Mouse (Mus musculus) hindbrain, postnatal 0 days (tissue): ENCODE measurements at regions not wholly inside any gene's neighbourhood (a gene's known extent, or its start where the extent isn't known, plus 50 kb on each side); places are given as distances from the start of the nearest gene placed in this dataset.

Experiments used
- ATAC-seq: fragments of 200-750 bp; cut with Nextera tagmentation; 2 replicates; pipeline ENCODE4 v1.8.0; 2017; ENCODE audit warnings: mild to moderate bottlenecking, moderate TSS enrichment, moderate library complexity
- DNase-seq: peaks from one replicate; pipeline ENCODE4 v3.0.0-alpha.2; 2015; ENCODE audit warnings: low spot score
- H3K27ac ChIP-seq: fragments of 300-500 bp; sonication (generic); 2 replicates; pipeline ENCODE4 v1.5.1; 2014; ENCODE audit warnings: mild to moderate bottlenecking
- H3K27me3 ChIP-seq: fragments of 300-500 bp; sonication (generic); 2 replicates; pipeline ENCODE4 v1.6.1; 2014; ENCODE audit warnings: low read length, mixed read lengths; ENCODE audit not compliant: insufficient read depth
- H3K36me3 ChIP-seq: fragments of 300-500 bp; sonication (generic); 2 replicates; pipeline ENCODE4 v1.6.1; 2014; ENCODE audit warnings: low read length, mixed read lengths; ENCODE audit not compliant: insufficient read depth
- H3K4me1 ChIP-seq: fragments of 300-500 bp; sonication (generic); 2 replicates; pipeline ENCODE4 v1.6.1; 2014; ENCODE audit warnings: antibody characterized with exemption, low read length, mixed read lengths; ENCODE audit not compliant: insufficient read depth
- H3K4me2 ChIP-seq: fragments of 300-500 bp; sonication (generic); 2 replicates; pipeline ENCODE4 v1.6.1; 2014; ENCODE audit warnings: low read depth, mild to moderate bottlenecking, low read length, moderate library complexity, mixed read lengths
- H3K4me3 ChIP-seq: fragments of 300-500 bp; sonication (generic); 2 replicates; pipeline ENCODE4 v1.5.1; 2014; ENCODE audit warnings: low read length
- H3K9ac ChIP-seq: fragments of 300-500 bp; sonication (generic); replicated peaks from 2 replicates; pipeline ENCODE4 v1.6.1; 2014; ENCODE audit warnings: mild to moderate bottlenecking, low read length, moderate library complexity, mixed read lengths
- H3K9me3 ChIP-seq: fragments of 300-500 bp; sonication (generic); 2 replicates; pipeline ENCODE4 v1.6.1; 2016; ENCODE audit warnings: low read length, mixed read lengths
- CTCF ChIP-seq: IDR thresholded peaks from 2 replicates; pipeline ENCODE4 v1.5.1; 2016; ENCODE audit warnings: antibody characterized with exemption, control low read depth, low read depth
- WGBS: fragments of 180-500 bp; shearing (Covaris S2); extraction: QIAGEN DNeasy Blood & Tissue Kit; methylation state at CpG from one replicate; pipeline ENCODE4 v1.1.7; 2014; 5-methylcytosine and 5-hydroxymethylcytosine counted together

GRCm38 (mm10) chr8:102515748-102516147 lies 269.7 kb downstream of the Cdh11 start:
- no peaks in the 10 kb centered on the region for H3K9me3 ChIP-seq
- TF ChIP-seq CTCF = peak; percentile 34
- H3K27me3 ChIP-seq = no peaks in the 10 kb centered on the region
- ATAC-seq (no peak), DNase-seq (peak; percentile 53)
- no peak overlapping the region for H3K9ac ChIP-seq
- H3K4me3 ChIP-seq = no peak overlapping the region
- no peaks in the 10 kb centered on the region for H3K4me1 ChIP-seq
- no peak overlapping the region for H3K4me2 ChIP-seq
- no peaks in the 10 kb centered on the region for H3K36me3 ChIP-seq
- no peak overlapping the region for H3K27ac ChIP-seq

- ATAC-seq (no peak), DNase-seq (no peak)
- H3K4me2 ChIP-seq = no peak overlapping the region
- no peaks in the 10 kb centered on the region for H3K36me3 ChIP-seq
- H3K9ac ChIP-seq = no peak overlapping the region
- no peak overlapping the region for H3K4me3 ChIP-seq
- no peaks in the 10 kb centered on the region for H3K9me3 ChIP-seq
- TF ChIP-seq CTCF = no peak
- H3K4me1 ChIP-seq = no peaks in the 10 kb centered on the region
- 40% methylated on average over 2 of the region's 2 CpGs for WGBS
- H3K27me3 ChIP-seq = no peaks in the 10 kb centered on the region
- no peak overlapping the region for H3K27ac ChIP-seq
Measured at GRCm38 (mm10) chr8:102514805-102515424, 270.5 kb downstream of the Cdh11 start.

DNA sequence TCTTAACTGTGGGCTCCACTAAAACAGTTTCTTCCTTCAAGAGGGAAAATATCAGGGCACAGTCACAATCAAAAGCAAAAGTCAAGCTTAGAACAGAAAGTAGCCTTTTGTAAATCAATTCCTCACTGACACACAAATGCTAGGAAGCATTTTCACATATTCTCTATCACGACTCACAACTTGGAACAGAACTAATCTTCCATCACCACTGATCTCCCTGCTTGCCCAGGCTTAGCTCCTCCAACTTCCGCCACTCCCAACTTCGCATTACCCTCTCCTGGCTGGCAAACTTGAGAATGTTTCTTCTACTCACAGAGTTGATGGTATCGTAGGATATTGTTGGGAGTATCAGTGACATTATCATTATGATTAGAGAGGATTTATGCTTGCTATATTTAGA lies 284.7 kb downstream of the Cdh11 start:
- H3K4me1 ChIP-seq = no peaks in the 10 kb centered on the region
- H3K9me3 ChIP-seq = no peaks in the 10 kb centered on the region
- DNase-seq = no peak
- H3K4me2 ChIP-seq = no peak overlapping the region
- 85% methylated on average over 4 of the region's 4 CpGs for WGBS
- H3K4me3 ChIP-seq = no peak overlapping the region
- no peak for ATAC-seq
- no peak overlapping the region for H3K27ac ChIP-seq
- no peaks in the 10 kb centered on the region for H3K36me3 ChIP-seq
- no peak for TF ChIP-seq CTCF
- no peak overlapping the region for H3K9ac ChIP-seq
- H3K27me3 ChIP-seq = no peaks in the 10 kb centered on the region

DNA sequence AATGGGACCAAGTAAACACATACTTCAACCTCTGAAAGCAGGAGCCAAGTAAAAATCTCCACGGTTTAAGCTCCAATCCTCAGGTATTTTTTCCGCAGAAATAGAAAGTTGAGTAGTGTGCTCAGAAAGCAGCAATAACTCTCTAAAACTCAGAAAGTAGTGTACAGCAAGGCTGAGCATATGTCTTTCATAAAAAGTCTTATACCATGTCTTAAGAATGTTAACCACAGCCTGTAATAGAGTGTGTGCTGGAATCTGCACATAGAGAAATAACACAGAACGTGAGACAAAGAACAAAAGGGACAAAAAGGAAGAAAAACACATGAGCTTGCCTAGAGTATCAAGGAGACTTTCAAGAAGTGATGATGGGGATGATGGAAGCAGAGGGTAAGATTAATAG lies 285.2 kb downstream of the Cdh11 start:
- Histone ChIP-seq H3K9ac (no peak overlapping the region), H3K4me1 (no peaks in the 10 kb centered on the region), H3K4me2 (no peak overlapping the region), H3K4me3 (no peak overlapping the region), H3K27ac (no peak overlapping the region), H3K9me3 (no peaks in the 10 kb centered on the region), H3K36me3 (no peaks in the 10 kb centered on the region), H3K27me3 (no peaks in the 10 kb centered on the region)
- no peak for TF ChIP-seq CTCF
- no peak for DNase-seq
- no peak for ATAC-seq
- 89% methylated on average over 3 of the region's 3 CpGs for WGBS

DNA sequence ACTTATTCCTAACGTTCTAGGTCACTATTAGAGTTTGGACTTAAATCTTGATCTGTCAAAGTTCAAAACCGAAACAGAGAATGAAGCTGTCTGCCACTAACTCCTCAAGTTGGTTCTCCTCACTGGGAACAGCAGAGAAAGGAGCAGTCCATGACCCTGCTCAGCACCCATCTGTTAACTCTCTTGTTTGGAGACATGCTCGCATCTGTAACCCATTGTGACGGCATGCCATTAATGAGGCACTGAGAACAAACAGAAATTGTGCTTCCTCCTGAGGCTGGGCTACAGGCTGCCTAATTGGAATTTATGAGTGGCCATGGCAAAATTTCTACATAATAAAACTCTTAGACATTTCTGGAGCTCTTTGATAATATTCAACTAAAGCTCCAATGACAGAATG lies 286.4 kb downstream of the Cdh11 start:
- Histone ChIP-seq H3K36me3 (no peaks in the 10 kb centered on the region), H3K27ac (no peak overlapping the region), H3K9me3 (no peaks in the 10 kb centered on the region), H3K27me3 (no peaks in the 10 kb centered on the region), H3K9ac (no peak overlapping the region), H3K4me2 (no peak overlapping the region), H3K4me1 (no peaks in the 10 kb centered on the region), H3K4me3 (no peak overlapping the region)
- TF ChIP-seq CTCF = no peak
- WGBS = 42% methylated on average over 4 of the region's 4 CpGs
- ATAC-seq = no peak
- no peak for DNase-seq

DNA sequence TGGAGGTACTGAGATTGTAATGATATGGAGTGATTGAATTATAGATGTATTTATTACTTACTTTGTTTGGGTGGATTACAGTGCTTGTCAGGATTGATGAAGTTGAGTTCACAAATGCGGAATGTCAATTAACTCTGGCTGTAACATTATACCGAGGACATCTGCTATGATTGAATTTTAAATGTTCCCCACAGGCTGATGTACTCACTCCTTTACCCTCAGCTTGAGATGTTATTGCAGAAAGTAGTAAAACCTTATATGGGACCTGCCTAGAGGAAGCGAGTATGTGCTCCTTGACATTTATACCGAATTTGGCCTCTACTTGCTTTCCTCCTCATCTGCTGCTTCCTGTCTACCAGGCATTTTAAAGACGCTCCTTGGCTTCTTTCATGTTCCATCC lies 288.3 kb downstream of the Cdh11 start:
- no peaks in the 10 kb centered on the region for H3K4me1 ChIP-seq
- H3K4me3 ChIP-seq = no peak overlapping the region
- ATAC-seq (no peak), DNase-seq (no peak)
- H3K27me3 ChIP-seq = no peaks in the 10 kb centered on the region
- no peak overlapping the region for H3K9ac ChIP-seq
- WGBS = 82% methylated on average over 5 of the region's 5 CpGs
- H3K4me2 ChIP-seq = no peak overlapping the region
- H3K27ac ChIP-seq = no peak overlapping the region
- no peaks in the 10 kb centered on the region for H3K36me3 ChIP-seq
- no peaks in the 10 kb centered on the region for H3K9me3 ChIP-seq
- no peak for TF ChIP-seq CTCF

DNA sequence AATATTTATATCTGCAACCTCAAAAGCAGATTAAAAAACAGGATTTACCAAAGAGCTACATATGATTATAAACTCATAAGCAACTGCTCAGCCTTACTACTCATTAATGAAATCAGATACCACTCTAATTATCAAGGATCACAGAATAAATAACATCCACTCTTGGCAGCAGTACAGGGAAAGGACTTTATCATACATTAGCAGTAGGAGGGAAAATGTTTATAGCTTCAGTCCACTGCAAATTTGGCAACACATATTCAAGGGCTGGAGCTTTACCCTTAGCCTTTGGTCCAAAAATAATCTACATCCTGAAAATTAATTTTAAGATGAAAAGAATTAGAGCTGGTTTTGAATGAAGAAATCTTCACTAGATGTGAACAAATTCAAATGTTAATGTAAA lies 288.7 kb downstream of the Cdh11 start:
- no peak overlapping the region for H3K27ac ChIP-seq
- no peaks in the 10 kb centered on the region for H3K36me3 ChIP-seq
- no peaks in the 10 kb centered on the region for H3K9me3 ChIP-seq
- ATAC-seq = no peak
- no peaks in the 10 kb centered on the region for H3K4me1 ChIP-seq
- no peak for TF ChIP-seq CTCF
- DNase-seq = no peak
- no peak overlapping the region for H3K4me3 ChIP-seq
- H3K4me2 ChIP-seq = no peak overlapping the region
- no peaks in the 10 kb centered on the region for H3K27me3 ChIP-seq
- no peak overlapping the region for H3K9ac ChIP-seq
